Mouse (Mus musculus) liver, postnatal 0 days (tissue): ENCODE results near the gene Pgm1. TPM values are rescaled to one million over a fixed set of nuclear protein-coding genes. Genes with fewer than 3 reads are reported as not detected.

ENCODE experiments used
- ATAC-seq: fragments of 200-750 bp; cut with Nextera tagmentation; 2 replicates; pipeline ENCODE4 v1.8.0; 2017; ENCODE audit warnings: mild to moderate bottlenecking, moderate library complexity
- DNase-seq: peaks from one replicate; pipeline ENCODE4 v3.0.0-alpha.2; 2016
- H3K27ac ChIP-seq: fragments of 300-500 bp; sonication (generic); 2 replicates; pipeline ENCODE4 v1.5.1; 2014; ENCODE audit warnings: antibody characterized with exemption, moderate library complexity, mild to moderate bottlenecking, low read depth
- H3K27me3 ChIP-seq: fragments of 300-500 bp; sonication (generic); 2 replicates; pipeline ENCODE4 v1.6.1; 2014; ENCODE audit warnings: low read length, control low read depth, mixed read lengths; ENCODE audit not compliant: insufficient read depth
- H3K36me3 ChIP-seq: fragments of 300-500 bp; sonication (generic); replicated peaks from 2 replicates; pipeline ENCODE4 v1.6.1; 2014; ENCODE audit warnings: mild to moderate bottlenecking, control low read depth, low read length, moderate library complexity, mixed read lengths; ENCODE audit not compliant: insufficient read depth
- H3K4me1 ChIP-seq: fragments of 300-500 bp; sonication (generic); 2 replicates; pipeline ENCODE4 v1.6.1; 2014; ENCODE audit warnings: antibody characterized with exemption, mild to moderate bottlenecking, control low read depth; ENCODE audit not compliant: insufficient read depth
- H3K4me2 ChIP-seq: fragments of 300-500 bp; sonication (generic); 2 replicates; pipeline ENCODE4 v1.6.1; 2014; ENCODE audit warnings: low read depth, mild to moderate bottlenecking, low read length, moderate library complexity, mixed read lengths
- H3K4me3 ChIP-seq: fragments of 300-500 bp; sonication (generic); 2 replicates; pipeline ENCODE4 v1.5.1; 2014; ENCODE audit warnings: low read depth, low read length
- H3K9ac ChIP-seq: fragments of 300-500 bp; sonication (generic); replicated peaks from 2 replicates; pipeline ENCODE4 v1.6.1; 2014; ENCODE audit warnings: mild to moderate bottlenecking, moderate library complexity
- H3K9me3 ChIP-seq: fragments of 300-500 bp; sonication (generic); 2 replicates; pipeline ENCODE4 v1.6.1; 2016; ENCODE audit warnings: mild to moderate bottlenecking, control low read depth, low read length, mixed read lengths
- CTCF ChIP-seq: sonication (generic); IDR thresholded peaks from 2 replicates; pipeline ENCODE4 v1.5.1; 2016; ENCODE audit warnings: antibody characterized with exemption, low read depth
- EP300 ChIP-seq: IDR thresholded peaks from 2 replicates; pipeline ENCODE4 v1.6.1; 2016; ENCODE audit warnings: antibody characterized with exemption, low read depth, mild to moderate bottlenecking
- WGBS: fragments of 180-500 bp; shearing (Covaris S2); extraction: QIAGEN DNeasy Blood & Tissue Kit; methylation state at CpG from one replicate; pipeline ENCODE4 v1.1.7; 2014; ENCODE audit not compliant: insufficient replicate concordance; 5-methylcytosine and 5-hydroxymethylcytosine counted together
- polyA plus RNA-seq: library from polyadenylated mRNA; unstranded; fragments of >200 nt; fragmentation: Nextera tagmentation; extraction: Ambion mirVana; gene quantifications from 2 replicates; pipeline ENCODE4 v1.2.1, GENCODE M21; 2015

Pgm1 gene
- polyA plus RNA-seq, 1 experiment from 2014 or later = 144 TPM

- H3K9ac ChIP-seq = no peak overlapping the region
- 76% methylated on average over 4 of the region's 4 CpGs for WGBS
- TF ChIP-seq CTCF (no peak), EP300 (no peak)
- no peak overlapping the region for H3K4me3 ChIP-seq
- no peaks in the 10 kb centered on the region for H3K27me3 ChIP-seq
- H3K9me3 ChIP-seq = no peaks in the 10 kb centered on the region
- DNase-seq = no peak
- no peak overlapping the region for H3K27ac ChIP-seq
- H3K4me2 ChIP-seq = no peak overlapping the region
- no peak for ATAC-seq
- H3K36me3 ChIP-seq = no peaks in the 10 kb centered on the region
- H3K4me1 ChIP-seq = no peaks in the 10 kb centered on the region
These were observed 104.7 kb downstream of the Pgm1 start for GRCm38 (mm10) chr4:100033944-100034343.

- DNase-seq (no peak), ATAC-seq (no peak)
- Histone ChIP-seq H3K4me3 (no peak overlapping the region), H3K9me3 (no peaks in the 10 kb centered on the region), H3K4me1 (no peaks in the 10 kb centered on the region), H3K27me3 (no peaks in the 10 kb centered on the region), H3K4me2 (no peak overlapping the region), H3K36me3 (no peaks in the 10 kb centered on the region), H3K27ac (no peak overlapping the region), H3K9ac (no peak overlapping the region)
- TF ChIP-seq CTCF (no peak), EP300 (no peak)
- WGBS = 67% methylated on average over 6 of the region's 6 CpGs
These were observed 105.8 kb downstream of the Pgm1 start for GRCm38 (mm10) chr4:100034971-100035370.

GRCm38 (mm10) chr4:100035919-100036554 lies 106.8 kb downstream of the Pgm1 start:
- Histone ChIP-seq H3K4me3 (no peak overlapping the region), H3K27ac (no peak overlapping the region), H3K27me3 (no peaks in the 10 kb centered on the region), H3K9ac (no peak overlapping the region), H3K4me1 (0 out of 2 replicates have a peak, but pooled peaks cover 2% of the 10 kb centered on the region), H3K36me3 (no peaks in the 10 kb centered on the region), H3K4me2 (no peak overlapping the region), H3K9me3 (no peaks in the 10 kb centered on the region)
- TF ChIP-seq CTCF (no peak), EP300 (no peak)
- WGBS = 70% methylated on average over 16 of the region's 16 CpGs
- ATAC-seq (no peak), DNase-seq (no peak)

Other genes starting within 250 kb of the Pgm1 start
- gene Alg6, start 213.8 kb upstream of the Pgm1 start, polyA plus RNA-seq = 4.2 and 4.9 TPM in 2 replicates
- gene Efcab7, start 100.2 kb upstream of the Pgm1 start, polyA plus RNA-seq = 2.6 and 3.0 TPM in 2 replicates
- 8.9 and 12.2 TPM in 2 replicates for gene Itgb3bp, start 399 bp downstream of the Pgm1 start, polyA plus RNA-seq
- gene Ror1, start 166.4 kb downstream of the Pgm1 start, polyA plus RNA-seq = 0.24 and 0.29 TPM in 2 replicates